Mouse (Mus musculus) neural tube, embryonic 13.5 days (tissue): ENCODE results near the gene Bbs10. TPM values are rescaled to one million over a fixed set of nuclear protein-coding genes. Genes with fewer than 3 reads are reported as not detected.
A peak's percentile ranks its signal among the peaks of the same experiment; 100 is the strongest.

Source experiments
- ATAC-seq: fragments of 200-750 bp; cut with Nextera tagmentation; 2 replicates; pipeline ENCODE4 v1.8.0; 2017; ENCODE audit warnings: low read depth, mild to moderate bottlenecking, moderate TSS enrichment, moderate library complexity
- H3K27ac ChIP-seq: fragments of 300-500 bp; sonication (generic); replicated peaks from 2 replicates; pipeline ENCODE4 v1.5.1; 2015; ENCODE audit warnings: moderate library complexity, mild to moderate bottlenecking, inconsistent platforms
- H3K27me3 ChIP-seq: fragments of 300-500 bp; sonication (generic); 2 replicates; pipeline ENCODE4 v1.6.1; 2015; ENCODE audit warnings: mild to moderate bottlenecking, inconsistent platforms
- H3K36me3 ChIP-seq: fragments of 300-500 bp; sonication (generic); 2 replicates; pipeline ENCODE4 v1.6.1; 2015; ENCODE audit warnings: mild to moderate bottlenecking, inconsistent platforms
- H3K4me1 ChIP-seq: fragments of 300-500 bp; sonication (generic); replicated peaks from 2 replicates; pipeline ENCODE4 v1.6.1; 2015; ENCODE audit warnings: inconsistent platforms
- H3K4me2 ChIP-seq: fragments of 300-500 bp; sonication (generic); 2 replicates; pipeline ENCODE4 v1.6.1; 2015; ENCODE audit warnings: inconsistent platforms, mild to moderate bottlenecking, moderate library complexity
- H3K4me3 ChIP-seq: fragments of 300-500 bp; sonication (generic); 2 replicates; pipeline ENCODE4 v1.5.1; 2015; ENCODE audit warnings: mild to moderate bottlenecking, inconsistent platforms
- H3K9ac ChIP-seq: fragments of 300-500 bp; sonication (generic); 2 replicates; pipeline ENCODE4 v1.6.1; 2015; ENCODE audit warnings: moderate library complexity, mild to moderate bottlenecking, inconsistent platforms
- H3K9me3 ChIP-seq: fragments of 300-500 bp; sonication (generic); 2 replicates; pipeline ENCODE4 v1.6.1; 2016; ENCODE audit warnings: inconsistent platforms
- WGBS: fragments of 180-500 bp; shearing (Covaris S2); methylation state at CpG from one replicate; pipeline ENCODE4 v1.1.7; 2015; 5-methylcytosine and 5-hydroxymethylcytosine counted together
- polyA plus RNA-seq: library from polyadenylated mRNA; unstranded; fragments of >200 nt; fragmentation: Nextera tagmentation; extraction: Ambion mirVana; gene quantifications from 2 replicates; pipeline ENCODE4 v1.2.1, GENCODE M21; 2015

Bbs10 gene
- polyA plus RNA-seq, 1 experiment from 2014 or later: 6.3 TPM

- Histone ChIP-seq H3K36me3 (no peaks in the 10 kb centered on the region), H3K4me2 (peak overlapping the region; percentile 65), H3K27me3 (no peaks in the 10 kb centered on the region), H3K9me3 (no peaks in the 10 kb centered on the region), H3K4me1 (peaks cover 15% of the 10 kb centered on the region), H3K27ac (no peak overlapping the region; the same call in 1 of the 2 replicates), H3K9ac (peak overlapping the region; percentile 69; the same call in 1 of the 2 replicates), H3K4me3 (no peak overlapping the region)
- no peak for ATAC-seq
- WGBS: 84% methylated on average over 6 of the region's 6 CpGs
Measured at GRCm38 (mm10) chr10:111299591-111299990, 1.1 kb downstream of the Bbs10 start.

DNA sequence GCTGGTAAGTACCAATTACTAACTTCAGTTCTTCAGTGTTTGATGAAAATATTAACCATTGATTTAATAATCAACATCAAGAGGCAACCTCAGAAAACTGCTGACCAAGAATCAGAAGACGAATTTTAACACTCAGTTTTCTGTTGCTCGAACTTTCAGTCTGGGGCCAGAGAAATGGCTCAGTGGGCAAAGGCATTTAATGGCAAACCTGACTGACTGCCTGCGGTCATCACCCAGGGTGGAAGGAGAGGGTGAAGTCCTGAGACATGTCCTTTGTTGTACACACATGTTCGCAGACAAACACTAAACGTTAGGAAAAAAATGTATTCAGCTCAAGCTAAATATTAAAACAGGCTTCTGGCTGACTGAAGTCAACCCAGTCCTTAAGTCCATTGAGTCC lies 2.6 kb downstream of the Bbs10 start:
- Histone ChIP-seq H3K9ac (no peak overlapping the region), H3K36me3 (no peaks in the 10 kb centered on the region), H3K9me3 (no peaks in the 10 kb centered on the region), H3K4me2 (no peak overlapping the region), H3K27ac (no peak overlapping the region), H3K27me3 (no peaks in the 10 kb centered on the region), H3K4me3 (no peak overlapping the region), H3K4me1 (peaks cover 15% of the 10 kb centered on the region)
- WGBS: 95% methylated on average over 5 of the region's 5 CpGs
- no peak for ATAC-seq

- ATAC-seq: no peak
- Histone ChIP-seq H3K4me3 (no peak overlapping the region), H3K4me2 (no peak overlapping the region), H3K27ac (no peak overlapping the region), H3K9me3 (no peaks in the 10 kb centered on the region), H3K9ac (no peak overlapping the region), H3K4me1 (peaks cover 14% of the 10 kb centered on the region), H3K36me3 (no peaks in the 10 kb centered on the region), H3K27me3 (no peaks in the 10 kb centered on the region)
- WGBS: 92% methylated on average over 6 of the region's 6 CpGs
Measured at GRCm38 (mm10) chr10:111302486-111302885, 4.0 kb downstream of the Bbs10 start.

GRCm38 (mm10) chr10:111308850-111309501 lies 10.5 kb downstream of the Bbs10 start:
- Histone ChIP-seq H3K4me2 (no peak overlapping the region), H3K4me3 (no peak overlapping the region), H3K4me1 (no peaks in the 10 kb centered on the region), H3K9me3 (no peaks in the 10 kb centered on the region), H3K9ac (no peak overlapping the region), H3K27ac (no peak overlapping the region), H3K27me3 (no peaks in the 10 kb centered on the region), H3K36me3 (no peaks in the 10 kb centered on the region)
- ATAC-seq: no peak
- 90% methylated on average over 13 of the region's 13 CpGs for WGBS

DNA sequence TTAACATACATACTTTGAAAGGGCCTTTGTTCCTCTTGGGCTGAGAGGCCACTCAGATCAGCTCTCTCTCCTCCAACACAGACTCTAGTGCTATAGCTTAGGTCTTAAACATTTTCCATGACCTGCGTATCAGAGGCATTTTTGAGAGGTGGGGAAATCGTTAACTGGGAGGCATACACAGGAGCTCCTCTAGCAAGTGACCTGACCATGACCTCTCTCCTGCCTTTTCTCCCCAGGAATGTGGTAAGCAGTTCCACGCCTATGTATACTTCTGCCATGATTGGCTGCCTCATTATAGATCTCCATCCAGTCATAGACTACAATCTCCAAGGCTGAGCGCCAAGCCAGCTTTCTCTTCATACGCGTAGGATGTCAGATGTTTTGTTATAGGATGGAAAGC lies 14.8 kb downstream of the Bbs10 start:
- no peaks in the 10 kb centered on the region for H3K36me3 ChIP-seq
- no peaks in the 10 kb centered on the region for H3K27me3 ChIP-seq
- H3K4me1 ChIP-seq: no peaks in the 10 kb centered on the region
- no peak overlapping the region for H3K9ac ChIP-seq
- WGBS: 77% methylated on average over 6 of the region's 6 CpGs
- no peak overlapping the region for H3K27ac ChIP-seq
- no peaks in the 10 kb centered on the region for H3K9me3 ChIP-seq
- no peak overlapping the region for H3K4me3 ChIP-seq
- no peak for ATAC-seq
- H3K4me2 ChIP-seq: no peak overlapping the region

DNA sequence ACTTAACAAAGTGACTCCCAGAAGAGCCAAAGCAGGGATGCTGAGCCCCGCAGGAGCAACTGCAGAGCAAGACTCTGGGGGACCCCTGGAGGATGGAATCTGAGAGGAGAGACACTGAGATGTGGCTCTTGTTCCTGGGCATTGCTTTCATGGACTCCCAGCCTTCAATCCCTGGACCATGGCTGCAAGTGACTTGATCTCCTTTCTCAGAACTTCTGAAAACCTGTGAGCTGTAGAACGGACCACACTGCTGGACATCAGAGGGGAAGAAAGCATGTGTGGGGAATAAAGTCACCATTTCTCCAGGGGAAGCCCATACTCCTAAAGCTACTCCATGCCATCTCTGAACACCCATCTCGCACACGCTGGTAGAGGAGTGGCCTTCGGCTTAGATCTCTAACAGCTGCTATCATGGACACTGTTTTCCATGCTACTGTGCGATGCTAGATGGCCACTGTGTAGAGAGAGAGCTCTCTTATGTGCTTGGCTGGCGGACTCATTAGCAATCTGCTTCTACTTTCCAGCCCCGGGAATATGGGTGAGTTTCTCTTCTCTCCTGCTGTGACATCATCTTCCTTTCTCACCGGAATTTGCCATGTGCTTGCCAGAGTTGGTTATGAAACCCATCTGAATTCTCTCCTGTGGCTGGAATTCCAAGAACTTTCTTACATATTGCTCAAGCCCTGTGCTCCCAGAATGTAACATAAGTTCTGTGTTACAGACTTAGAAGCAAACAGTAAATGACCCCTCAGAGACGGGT lies 16.3 kb downstream of the Bbs10 start:
- H3K4me3 ChIP-seq: no peak overlapping the region
- no peaks in the 10 kb centered on the region for H3K36me3 ChIP-seq
- WGBS: 77% methylated on average over 10 of the region's 10 CpGs
- no peak overlapping the region for H3K4me2 ChIP-seq
- no peaks in the 10 kb centered on the region for H3K9me3 ChIP-seq
- no peaks in the 10 kb centered on the region for H3K27me3 ChIP-seq
- no peak overlapping the region for H3K9ac ChIP-seq
- no peak overlapping the region for H3K27ac ChIP-seq
- no peaks in the 10 kb centered on the region for H3K4me1 ChIP-seq
- ATAC-seq: no peak

- 84% methylated on average over 3 of the region's 3 CpGs for WGBS
- H3K9ac ChIP-seq: no peak overlapping the region
- no peak overlapping the region for H3K4me3 ChIP-seq
- no peak for ATAC-seq
- no peaks in the 10 kb centered on the region for H3K27me3 ChIP-seq
- no peak overlapping the region for H3K4me2 ChIP-seq
- H3K9me3 ChIP-seq: no peaks in the 10 kb centered on the region
- no peaks in the 10 kb centered on the region for H3K36me3 ChIP-seq
- no peaks in the 10 kb centered on the region for H3K4me1 ChIP-seq
- H3K27ac ChIP-seq: no peak overlapping the region
Measured at GRCm38 (mm10) chr10:111315940-111316339, 17.5 kb downstream of the Bbs10 start.

GRCm38 (mm10) chr10:111318021-111318420 lies 19.5 kb downstream of the Bbs10 start:
- Histone ChIP-seq H3K27ac (no peak overlapping the region), H3K4me1 (no peaks in the 10 kb centered on the region), H3K27me3 (no peaks in the 10 kb centered on the region), H3K9me3 (no peaks in the 10 kb centered on the region), H3K9ac (no peak overlapping the region), H3K4me2 (no peak overlapping the region), H3K36me3 (no peaks in the 10 kb centered on the region), H3K4me3 (no peak overlapping the region)
- WGBS: 80% methylated on average over 3 of the region's 3 CpGs
- ATAC-seq: no peak

- H3K36me3 ChIP-seq: no peaks in the 10 kb centered on the region
- H3K27ac ChIP-seq: no peak overlapping the region
- no peaks in the 10 kb centered on the region for H3K4me1 ChIP-seq
- no peak overlapping the region for H3K4me2 ChIP-seq
- H3K9ac ChIP-seq: no peak overlapping the region
- no peak overlapping the region for H3K4me3 ChIP-seq
- H3K9me3 ChIP-seq: no peaks in the 10 kb centered on the region
- H3K27me3 ChIP-seq: no peaks in the 10 kb centered on the region
- ATAC-seq: no peak
- 89% methylated on average over 9 of the region's 9 CpGs for WGBS
Measured at GRCm38 (mm10) chr10:111318805-111319500, 20.5 kb downstream of the Bbs10 start.

GRCm38 (mm10) chr10:111320579-111320978 lies 22.1 kb downstream of the Bbs10 start:
- Histone ChIP-seq H3K9ac (no peak overlapping the region), H3K4me1 (no peaks in the 10 kb centered on the region), H3K4me2 (no peak overlapping the region), H3K36me3 (no peaks in the 10 kb centered on the region), H3K27ac (no peak overlapping the region), H3K27me3 (no peaks in the 10 kb centered on the region), H3K4me3 (no peak overlapping the region), H3K9me3 (no peaks in the 10 kb centered on the region)
- ATAC-seq: no peak

- H3K9me3 ChIP-seq: no peaks in the 10 kb centered on the region
- ATAC-seq: no peak
- no peaks in the 10 kb centered on the region for H3K4me1 ChIP-seq
- no peak overlapping the region for H3K9ac ChIP-seq
- no peak overlapping the region for H3K4me3 ChIP-seq
- H3K27ac ChIP-seq: no peak overlapping the region
- H3K36me3 ChIP-seq: no peaks in the 10 kb centered on the region
- no peak overlapping the region for H3K4me2 ChIP-seq
- 87% methylated on average over 4 of the region's 4 CpGs for WGBS
- no peaks in the 10 kb centered on the region for H3K27me3 ChIP-seq
Measured at GRCm38 (mm10) chr10:111327957-111328356, 29.5 kb downstream of the Bbs10 start.

DNA sequence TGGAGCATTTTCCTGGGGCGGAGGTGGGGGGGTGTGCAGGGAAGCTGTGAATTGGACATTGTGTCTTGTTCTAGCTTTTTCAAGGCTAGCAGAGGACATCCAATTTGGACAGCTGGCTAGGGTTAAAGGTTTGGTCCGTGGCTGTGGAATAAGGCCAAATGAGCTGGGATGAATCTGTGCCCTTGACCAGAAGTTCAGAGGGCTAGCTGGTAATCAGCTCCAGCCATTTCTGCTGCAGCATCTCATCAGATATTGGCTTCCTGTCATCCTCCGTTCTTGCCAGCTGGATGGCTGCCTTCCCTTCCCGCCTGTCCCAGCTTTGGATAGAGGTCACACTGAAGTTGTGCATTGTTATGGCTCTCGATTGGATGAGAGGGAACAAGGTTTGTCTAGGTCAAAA lies 30.8 kb downstream of the Bbs10 start:
- Histone ChIP-seq H3K4me2 (no peak overlapping the region), H3K4me3 (no peak overlapping the region), H3K36me3 (no peaks in the 10 kb centered on the region), H3K9ac (no peak overlapping the region), H3K9me3 (no peaks in the 10 kb centered on the region), H3K27me3 (no peaks in the 10 kb centered on the region), H3K4me1 (no peaks in the 10 kb centered on the region), H3K27ac (no peak overlapping the region)
- no peak for ATAC-seq
- WGBS: 84% methylated on average over 5 of the region's 5 CpGs
